7 mouse cellular contexts compared by ENCODE assay signal in the genomic region with DNA sequence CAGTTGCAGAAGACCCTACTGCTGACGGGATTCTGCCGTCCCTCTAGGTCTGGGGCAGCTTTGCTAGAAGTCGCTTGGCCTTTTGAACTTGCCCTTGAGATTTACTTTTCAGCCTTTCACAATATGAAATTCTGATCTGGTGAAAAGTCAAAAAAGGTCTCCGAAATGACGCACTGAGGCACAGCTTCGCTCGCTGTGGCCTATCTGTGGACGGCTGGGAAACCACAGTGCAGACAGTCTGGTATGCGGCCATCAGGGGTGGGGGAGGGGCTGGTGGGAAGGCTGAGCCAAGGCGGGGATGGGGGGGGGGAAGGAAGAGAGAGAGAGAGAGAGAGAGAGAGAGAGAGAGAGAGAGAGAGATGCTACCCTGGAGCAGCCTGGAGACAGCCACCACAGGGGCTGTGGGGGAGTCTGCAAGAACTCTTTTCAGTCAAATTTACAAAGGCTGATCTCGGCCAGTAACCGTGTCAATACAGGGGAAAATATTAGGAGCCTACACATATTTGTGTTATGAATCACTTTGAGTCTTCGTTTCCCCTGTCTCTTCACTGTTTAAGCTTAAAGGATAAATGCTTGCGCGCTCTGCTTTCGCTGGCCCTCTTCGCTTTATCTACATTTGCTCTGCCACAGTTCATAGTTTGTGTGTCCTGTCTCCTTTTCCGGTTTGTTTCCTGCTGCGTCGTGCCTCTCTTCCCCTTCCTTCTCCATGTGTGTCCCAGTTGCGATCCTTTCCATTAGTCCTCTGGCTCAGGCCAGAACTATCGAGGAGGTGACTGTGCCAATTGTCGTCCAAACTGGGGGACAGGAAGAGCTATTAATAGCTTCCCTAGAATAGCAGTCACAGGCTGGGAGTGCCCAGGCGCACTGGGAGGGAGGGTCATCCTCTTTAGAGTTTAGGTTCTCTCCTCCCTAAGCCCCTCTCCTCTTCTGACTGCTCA. TPM values are rescaled to one million over a fixed set of nuclear protein-coding genes. Genes with fewer than 3 reads are reported as not detected.
DNase-seq lines count a peak whose midpoint lies in the region; ATAC-seq and TF ChIP-seq lines count a peak whose summit lies in the region.

No protein-coding gene starts in this region.

- TF ChIP-seq EP300 in ES-Bruce4 (IDR thresholded peaks at IDR 0.05; ENCODE audit: insufficient read depth, low read depth, low read length): 0 out of 2 replicates have a peak, but pooled peaks have one; percentile 32

- intact Hi-C loops in gastrocnemius, postnatal 36 days (cut with DNase I): loop anchor here (5.0 kb wide), 1 partner anchor 47 kb away; no protein-coding TSS in a partner anchor

- peak overlapping the region; percentile 48 for H3K4me2 ChIP-seq in intestine, postnatal 0 days (replicated peaks; ENCODE audit: low read depth)

- no peak overlapping the region for H3K4me3 ChIP-seq in ES-Bruce4 (ENCODE audit: low read depth, low read length)
- H3K4me3 ChIP-seq in intestine, postnatal 0 days (ENCODE audit: low read depth, low read length): no peak overlapping the region
- peak overlapping the region; percentile 22 for H3K4me3 ChIP-seq in lung, adult 2 months (replicated peaks; ENCODE audit: extremely low read depth, low read depth, low read length)

- H3K36me3 ChIP-seq in ES-Bruce4 (ENCODE audit: control insufficient read depth, insufficient read depth, low read length, poor library complexity, severe bottlenecking): no peaks in the 10 kb centered on the region
- no peaks in the 10 kb centered on the region for H3K36me3 ChIP-seq in intestine, postnatal 0 days (ENCODE audit: control insufficient read depth, insufficient read depth)

- no peak for TF ChIP-seq CTCF in ES-Bruce4 (IDR thresholded peaks at IDR 0.05; ENCODE audit: low read depth, low read length)
- no peak for TF ChIP-seq CTCF in intestine, postnatal 0 days (IDR thresholded peaks at IDR 0.05; ENCODE audit: low read depth)
- no peak for TF ChIP-seq CTCF in lung, adult 2 months (IDR thresholded peaks at IDR 0.05; ENCODE audit: insufficient read depth, low read length)

- H3K27me3 ChIP-seq in ES-Bruce4 (ENCODE audit: control insufficient read depth, insufficient read depth, low read length, poor library complexity, severe bottlenecking): no peaks in the 10 kb centered on the region
- H3K27me3 ChIP-seq in intestine, postnatal 0 days (replicated peaks; ENCODE audit: control insufficient read depth, insufficient read depth, low read length): no peaks in the 10 kb centered on the region

- H3K4me1 ChIP-seq in ES-Bruce4 (ENCODE audit: control insufficient read depth, insufficient read depth, low read length): no peaks in the 10 kb centered on the region
- 0 out of 2 replicates have a peak, but pooled peaks cover 4% of the 10 kb centered on the region for H3K4me1 ChIP-seq in intestine, postnatal 0 days (replicated peaks; ENCODE audit: control insufficient read depth, insufficient read depth, low read length)
- no peaks in the 10 kb centered on the region; the same call in 1 of the 2 replicates for H3K4me1 ChIP-seq in lung, adult 2 months (ENCODE audit: control insufficient read depth, insufficient read depth, low read length)

- H3K27ac ChIP-seq in ES-Bruce4 (ENCODE audit: insufficient read depth, low read length): no peak overlapping the region
- peak overlapping the region; percentile 41; the same call in 1 of the 2 replicates for H3K27ac ChIP-seq in intestine, postnatal 0 days (ENCODE audit: low read depth, low read length)

- peak; percentile 54 for DNase-seq in ZHBTc4 (ENCODE audit: low read depth, low spot score)
- DNase-seq in gastrocnemius, postnatal 36 days: peak; percentile 37 to 48
- DNase-seq in lung, adult 2 months: no peak
- no peak for DNase-seq in right cerebral cortex, adult 2 months (ENCODE audit: low spot score in 2 of 2)
- no peak for DNase-seq in testis, postnatal 10 days (ENCODE audit: low spot score)

- no peak for ATAC-seq in intestine, postnatal 0 days

- 35% methylated on average over 24 of the region's 24 CpGs for WGBS in intestine, postnatal 0 days
- 16% methylated on average over 24 of the region's 24 CpGs for WGBS in lung, adult 2 months

- no peak for TF ChIP-seq POLR2A in ES-Bruce4 (IDR thresholded peaks at IDR 0.05; ENCODE audit: insufficient read depth, low read length)
- no peak for TF ChIP-seq POLR2A in lung, adult 2 months (IDR thresholded peaks at IDR 0.05; ENCODE audit: borderline replicate concordance, extremely low read depth, low read depth, low read length)

- H3K9me3 ChIP-seq in ES-Bruce4 (replicated peaks; ENCODE audit: control insufficient read depth, insufficient read depth, low read length, poor library complexity, severe bottlenecking): peaks cover 5% of the 10 kb centered on the region; the same call in 1 of the 2 replicates
- no peaks in the 10 kb centered on the region for H3K9me3 ChIP-seq in intestine, postnatal 0 days (ENCODE audit: control insufficient read depth)

- H3K9ac ChIP-seq in ES-Bruce4 (ENCODE audit: low read depth, poor library complexity, severe bottlenecking): no peak overlapping the region
- H3K9ac ChIP-seq in intestine, postnatal 0 days (ENCODE audit: low read depth, low read length): no peak overlapping the region

RNA-seq across cellular contexts. Expression of a gene that starts 11.9 kb away (rescaled TPM):
- polyA plus RNA-seq in ES-Bruce4 (2011; ENCODE audit: insufficient read depth, insufficient read length, low read depth, missing spikeins): 392 and 403 TPM in 2 replicates
- 10 to 100 TPM; 25.8 to 26.6 TPM for total RNA-seq in gastrocnemius, postnatal 36 days (2021)
- 239 and 283 TPM in 2 replicates for polyA plus RNA-seq in intestine, postnatal 0 days (2015; fragmentation: Nextera tagmentation; extraction: Ambion mirVana)
- 24.4 and 37.4 TPM in 2 replicates for polyA plus RNA-seq in lung, adult 2 months (2012; rRNA removed)

Comparison
In these comparisons a context has a peak if more than half of its experiments do, and no peak if none do; other contexts are left out.
1. DNase-seq: peak in ZHBTc4 (single experiment) and gastrocnemius, postnatal 36 days (2 of 2); none in lung, adult 2 months (single experiment), right cerebral cortex, adult 2 months (0 of 2) and testis, postnatal 10 days (single experiment).